Comparison of ENCODE assay signal across 8 mouse cellular contexts in genomic region chr2:60283751-60284466, GRCm38 (mm10). TPM values are rescaled to one million over a fixed set of nuclear protein-coding genes. Genes with fewer than 3 reads are reported as not detected.
DNase-seq lines count a peak whose midpoint lies in the region; ATAC-seq lines count a peak whose summit lies in the region.

No protein-coding gene starts in this region.

- H3K27me3 ChIP-seq in embryonic facial prominence, embryonic 13.5 days, result no peaks in the 10 kb centered on the region
- H3K27me3 ChIP-seq in limb, embryonic 11.5 days (ENCODE audit: control insufficient read depth, insufficient read depth, low read length), result no peaks in the 10 kb centered on the region
- no peaks in the 10 kb centered on the region; the same call in 1 of the 2 replicates for H3K27me3 ChIP-seq in midbrain, embryonic 11.5 days (ENCODE audit: control insufficient read depth, insufficient read depth, low read length)

- peak overlapping the region; percentile 72 for H3K27ac ChIP-seq in embryonic facial prominence, embryonic 13.5 days
- H3K27ac ChIP-seq in limb, embryonic 11.5 days (replicated peaks; ENCODE audit: low read depth, low read length), result no peak overlapping the region
- no peak overlapping the region for H3K27ac ChIP-seq in midbrain, embryonic 11.5 days (ENCODE audit: low read depth, low read length)

- H3K4me3 ChIP-seq in embryonic facial prominence, embryonic 13.5 days, result peak overlapping the region; percentile 59
- peak overlapping the region; percentile 46 for H3K4me3 ChIP-seq in limb, embryonic 11.5 days (ENCODE audit: low read depth, low read length)
- H3K4me3 ChIP-seq in midbrain, embryonic 11.5 days (ENCODE audit: low read depth, low read length), result peak overlapping the region; percentile 18

- ATAC-seq in embryonic facial prominence, embryonic 13.5 days (ENCODE audit: insufficient number of reproducible peaks, insufficient read depth, low FRiP score, low TSS enrichment, low read depth), result peak; percentile 82
- ATAC-seq in limb, embryonic 11.5 days (ENCODE audit: insufficient number of reproducible peaks, low FRiP score, low TSS enrichment, low read depth), result peak; percentile 84
- ATAC-seq in midbrain, embryonic 11.5 days (ENCODE audit: low FRiP score), result peak; percentile 81

- no peaks in the 10 kb centered on the region for H3K9me3 ChIP-seq in embryonic facial prominence, embryonic 13.5 days
- no peaks in the 10 kb centered on the region for H3K9me3 ChIP-seq in limb, embryonic 11.5 days (ENCODE audit: control insufficient read depth, low read length)
- H3K9me3 ChIP-seq in midbrain, embryonic 11.5 days (ENCODE audit: control insufficient read depth, low read length), result no peaks in the 10 kb centered on the region

- peak overlapping the region; percentile 77 for H3K9ac ChIP-seq in embryonic facial prominence, embryonic 13.5 days
- peak overlapping the region; percentile 73 for H3K9ac ChIP-seq in limb, embryonic 11.5 days (ENCODE audit: low read length)
- peak overlapping the region; percentile 21; the same call in 1 of the 2 replicates for H3K9ac ChIP-seq in midbrain, embryonic 11.5 days (ENCODE audit: low read length)

- WGBS in embryonic facial prominence, embryonic 13.5 days, result under 1% methylated on average over 42 of the region's 42 CpGs
- 2% methylated on average over 42 of the region's 42 CpGs for WGBS in limb, embryonic 11.5 days
- 2% methylated on average over 41 of the region's 42 CpGs for WGBS in midbrain, embryonic 11.5 days

- peak; percentile 85 to 90 for DNase-seq in adrenal gland, postnatal 36 days
- peak; percentile 79 to 80 for DNase-seq in heart, adult 9 months (ENCODE audit: low spot score in 2 of 2)
- DNase-seq in kidney, adult 8-10 months, result peak; percentile 67 to 75
- peak; percentile 79 for DNase-seq in limb, embryonic 11.5 days (ENCODE audit: low spot score)
- peak; percentile 94 for DNase-seq in midbrain, embryonic 11.5 days (ENCODE audit: low spot score, missing footprints)
- peak; percentile 53 for DNase-seq in right cerebral cortex, postnatal 4 days
- DNase-seq in yolk sac, embryonic 10.5 days (ENCODE audit: low spot score), result peak; percentile 57

- peak overlapping the region; percentile 95 for H3K4me2 ChIP-seq in embryonic facial prominence, embryonic 13.5 days
- peak overlapping the region; percentile 81 for H3K4me2 ChIP-seq in limb, embryonic 11.5 days (ENCODE audit: low read depth, severe bottlenecking)
- H3K4me2 ChIP-seq in midbrain, embryonic 11.5 days, result peak overlapping the region; percentile 42

- peaks cover 15% of the 10 kb centered on the region for H3K4me1 ChIP-seq in embryonic facial prominence, embryonic 13.5 days
- H3K4me1 ChIP-seq in limb, embryonic 11.5 days (ENCODE audit: control insufficient read depth, insufficient read depth, low read length), result 0 out of 2 replicates have a peak, but pooled peaks cover 7% of the 10 kb centered on the region
- H3K4me1 ChIP-seq in midbrain, embryonic 11.5 days (ENCODE audit: control insufficient read depth, insufficient read depth, low read length), result peaks cover 6% of the 10 kb centered on the region

- H3K36me3 ChIP-seq in embryonic facial prominence, embryonic 13.5 days, result no peaks in the 10 kb centered on the region
- no peaks in the 10 kb centered on the region for H3K36me3 ChIP-seq in limb, embryonic 11.5 days (ENCODE audit: control insufficient read depth, insufficient read depth, low read length)
- H3K36me3 ChIP-seq in midbrain, embryonic 11.5 days (ENCODE audit: control insufficient read depth, insufficient read depth, low read length), result no peaks in the 10 kb centered on the region

RNA-seq across cellular contexts. Expression of gene Cd302, which starts 0.4 kb away (rescaled TPM):
- 10 to 100 TPM; 36.3 to 36.9 TPM for total RNA-seq in adrenal gland, postnatal 36 days (2021)
- polyA plus RNA-seq in embryonic facial prominence, embryonic 13.5 days (2015; fragmentation: Nextera tagmentation; extraction: Ambion mirVana), result 55.0 and 55.3 TPM in 2 replicates
- 27.9 and 28.8 TPM in 2 replicates for polyA plus RNA-seq in limb, embryonic 11.5 days (2014; fragmentation: Nextera tagmentation; extraction: Ambion mirVana)
- 15.6 and 16.2 TPM in 2 replicates for polyA plus RNA-seq in midbrain, embryonic 11.5 days (2014; fragmentation: Nextera tagmentation; extraction: Ambion mirVana)

Comparison
In these comparisons a context has a peak if more than half of its experiments do, and no peak if none do; other contexts are left out.
1. H3K4me2 ChIP-seq: peak in every context shown above with its lines; median percentile 95 in embryonic facial prominence, embryonic 13.5 days; 81 in limb, embryonic 11.5 days; 42 in midbrain, embryonic 11.5 days.
2. H3K9ac ChIP-seq: peak in every context shown above with its lines; median percentile 77 in embryonic facial prominence, embryonic 13.5 days; 73 in limb, embryonic 11.5 days; 21 in midbrain, embryonic 11.5 days.